Mouse (Mus musculus): ENCODE data around the gene Rplp0.

DNA sequence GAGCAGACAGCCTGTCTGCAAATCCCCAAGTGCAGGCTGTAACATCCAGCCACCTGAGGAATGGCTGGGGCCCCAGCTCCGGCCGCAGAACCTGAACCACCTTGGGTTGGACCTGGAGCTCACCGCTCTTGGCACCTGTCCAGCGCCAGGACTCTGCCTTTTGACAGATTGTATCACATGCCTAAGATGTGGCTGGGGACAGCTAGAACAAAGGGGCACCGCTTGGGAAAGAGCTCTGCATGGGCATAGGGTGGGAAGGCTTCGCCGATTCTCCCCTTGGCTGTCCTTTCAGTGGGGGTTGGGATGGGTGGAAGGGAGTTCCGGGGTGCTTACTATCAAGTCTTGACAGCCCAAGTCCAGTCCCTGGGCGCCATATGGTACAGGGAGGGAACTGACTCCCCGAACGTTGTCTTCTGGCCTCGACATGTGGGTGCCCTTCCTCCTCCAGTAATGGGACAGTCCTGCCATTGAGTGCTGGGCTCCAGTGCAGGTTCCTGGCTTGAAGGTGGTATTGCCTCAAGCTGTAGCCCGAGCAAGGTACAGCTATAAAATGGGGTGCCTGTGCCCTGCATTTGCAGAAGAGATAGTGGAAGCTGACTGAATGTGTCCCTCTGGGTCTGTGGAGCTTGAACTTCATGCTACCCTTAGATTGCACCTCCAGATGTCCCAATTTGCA, 21.1 kb upstream of the Rplp0 start:
- TF ChIP-seq CTCF (IDR thresholded peaks at IDR 0.05; ENCODE audit: borderline replicate concordance, extremely low read depth, insufficient read depth, insufficient read length) (no peak), POLR2A (IDR thresholded peaks at IDR 0.05; ENCODE audit: borderline replicate concordance, extremely low read depth, insufficient read depth, insufficient read length, poor library complexity, severe bottlenecking) (no peak)
